Mouse (Mus musculus) thymus, adult 2 months (tissue): ENCODE results near the gene Lhx3. TPM values are rescaled to one million over a fixed set of nuclear protein-coding genes. Genes with fewer than 3 reads are reported as not detected.
A peak's percentile ranks its signal among the peaks of the same experiment; 100 is the strongest.

Source experiments
- DNase-seq: peaks from one replicate; pipeline ENCODE4 v3.0.0; 2021
- H3K27ac ChIP-seq: fragments of 200-500 bp; 2 replicates; pipeline ENCODE4 v1.5.1; 2012; ENCODE audit warnings: low read length, control low read depth; ENCODE audit not compliant: control insufficient read depth, insufficient read depth
- H3K27me3 ChIP-seq: fragments of 200-500 bp; 2 replicates; pipeline ENCODE4 v1.6.1; 2012; ENCODE audit warnings: mild to moderate bottlenecking, low read length, moderate library complexity, mixed read lengths; ENCODE audit not compliant: control insufficient read depth, insufficient read depth
- H3K36me3 ChIP-seq: fragments of 200-500 bp; 2 replicates; pipeline ENCODE4 v1.6.1; 2012; ENCODE audit warnings: mild to moderate bottlenecking, low read length, moderate library complexity; ENCODE audit not compliant: control insufficient read depth, insufficient read depth
- H3K4me1 ChIP-seq: fragments of 200-500 bp; replicated peaks from 2 replicates; pipeline ENCODE4 v1.6.1; 2012; ENCODE audit warnings: low read length; ENCODE audit not compliant: control insufficient read depth, insufficient read depth
- H3K4me3 ChIP-seq: fragments of 200-500 bp; 2 replicates; pipeline ENCODE4 v1.5.1; 2012; ENCODE audit warnings: mild to moderate bottlenecking, low read length, control low read depth, moderate library complexity; ENCODE audit not compliant: control insufficient read depth, insufficient read depth
- CTCF ChIP-seq: fragments of 200-500 bp; IDR thresholded peaks from 2 replicates; pipeline ENCODE4 v1.5.1; 2012; ENCODE audit warnings: mild to moderate bottlenecking, control low read depth, low read length, moderate library complexity, borderline replicate concordance; ENCODE audit not compliant: control insufficient read depth, poor library complexity, insufficient read depth; ENCODE audit errors: extremely low read depth
- POLR2A ChIP-seq: fragments of 200-500 bp; IDR thresholded peaks from 2 replicates; pipeline ENCODE4 v1.6.1; 2012; ENCODE audit warnings: mild to moderate bottlenecking, low read length, control low read depth, moderate library complexity; ENCODE audit not compliant: control insufficient read depth, poor library complexity, insufficient read depth; ENCODE audit errors: extremely low read depth
- WGBS: fragments of 180-500 bp; shearing (Covaris S2); methylation state at CpG from one replicate; pipeline ENCODE4 v1.1.7; 2018; 5-methylcytosine and 5-hydroxymethylcytosine counted together
- polyA plus RNA-seq: library from polyadenylated mRNA; depleted of rRNA; stranded (reverse); fragments of >200 nt; gene quantifications from 2 replicates; pipeline ENCODE4 v1.2.3, GENCODE M21; 2012

Gene Lhx3
- polyA plus RNA-seq, 1 experiment, result 0.19 TPM

- WGBS, result 94% methylated on average over 1 of the region's 1 CpGs
- DNase-seq, result peak; percentile 38
- TF ChIP-seq POLR2A, result no peak
- 0 out of 2 replicates have a peak, but pooled peaks have one; percentile 14 for TF ChIP-seq CTCF
Measured at GRCm38 (mm10) chr2:26227788-26228187, 19.7 kb upstream of the Lhx3 start.

GRCm38 (mm10) chr2:26225242-26225641 lies 17.2 kb upstream of the Lhx3 start:
- WGBS, result 13% methylated on average over 4 of the region's 4 CpGs
- Histone ChIP-seq H3K36me3 (peaks cover 9% of the 10 kb centered on the region; the same call in 1 of the 2 replicates), H3K4me3 (no peak overlapping the region), H3K27me3 (no peaks in the 10 kb centered on the region), H3K27ac (no peak overlapping the region), H3K4me1 (peaks cover 12% of the 10 kb centered on the region)
- TF ChIP-seq POLR2A (no peak), CTCF (no peak)
- peak; percentile 35 for DNase-seq

More at GRCm38 (mm10) chr2:26227788-26228187, 19.7 kb upstream of the Lhx3 start:
- 0 out of 2 replicates have a peak, but pooled peaks cover 3% of the 10 kb centered on the region for H3K36me3 ChIP-seq
- no peaks in the 10 kb centered on the region for H3K27me3 ChIP-seq
- H3K27ac ChIP-seq, result no peak overlapping the region
- no peak overlapping the region for H3K4me3 ChIP-seq
- H3K4me1 ChIP-seq, result peaks cover 29% of the 10 kb centered on the region

- peaks cover 9% of the 10 kb centered on the region; the same call in 1 of the 2 replicates for H3K36me3 ChIP-seq
- 95% methylated on average over 3 of the region's 3 CpGs for WGBS
- TF ChIP-seq POLR2A (no peak), CTCF (no peak)
Measured at GRCm38 (mm10) chr2:26223961-26224360, 15.9 kb upstream of the Lhx3 start.

GRCm38 (mm10) chr2:26214526-26214925 lies 6.4 kb upstream of the Lhx3 start:
- peaks cover 33% of the 10 kb centered on the region for H3K36me3 ChIP-seq
- no peaks in the 10 kb centered on the region for H3K27me3 ChIP-seq
- H3K27ac ChIP-seq, result no peak overlapping the region
- no peak for DNase-seq
- 89% methylated on average over 3 of the region's 3 CpGs for WGBS
- no peaks in the 10 kb centered on the region for H3K4me1 ChIP-seq
- H3K4me3 ChIP-seq, result no peak overlapping the region
- TF ChIP-seq POLR2A (no peak), CTCF (no peak)

More at GRCm38 (mm10) chr2:26223961-26224360, 15.9 kb upstream of the Lhx3 start:
- no peaks in the 10 kb centered on the region for H3K27me3 ChIP-seq
- H3K4me1 ChIP-seq, result peaks cover 12% of the 10 kb centered on the region
- no peak overlapping the region for H3K4me3 ChIP-seq
- DNase-seq, result no peak
- H3K27ac ChIP-seq, result no peak overlapping the region

GRCm38 (mm10) chr2:26209566-26209965 lies 1.5 kb upstream of the Lhx3 start:
- Histone ChIP-seq H3K4me3 (no peak overlapping the region), H3K36me3 (peaks cover 30% of the 10 kb centered on the region), H3K27ac (no peak overlapping the region), H3K4me1 (no peaks in the 10 kb centered on the region), H3K27me3 (peaks cover 6% of the 10 kb centered on the region; the same call in 1 of the 2 replicates)
- WGBS, result 100% methylated on average over 3 of the region's 3 CpGs
- no peak for DNase-seq
- TF ChIP-seq CTCF (no peak), POLR2A (no peak)

GRCm38 (mm10) chr2:26207559-26207958 lies 530 bp downstream of the Lhx3 start:
- Histone ChIP-seq H3K36me3 (peaks cover 19% of the 10 kb centered on the region), H3K4me3 (no peak overlapping the region), H3K27ac (no peak overlapping the region), H3K4me1 (no peaks in the 10 kb centered on the region), H3K27me3 (peaks cover 11% of the 10 kb centered on the region; the same call in 1 of the 2 replicates)
- no peak for DNase-seq
- 25% methylated on average over 9 of the region's 9 CpGs for WGBS
- TF ChIP-seq POLR2A (no peak), CTCF (no peak)

GRCm38 (mm10) chr2:26205761-26206160 lies 2.3 kb downstream of the Lhx3 start:
- TF ChIP-seq POLR2A, result no peak
- H3K4me1 ChIP-seq, result no peaks in the 10 kb centered on the region
- DNase-seq, result no peak
- WGBS, result 19% methylated on average over 10 of the region's 10 CpGs
- H3K36me3 ChIP-seq, result peaks cover 6% of the 10 kb centered on the region
- H3K27ac ChIP-seq, result no peak overlapping the region
- H3K27me3 ChIP-seq, result peaks cover 17% of the 10 kb centered on the region; the same call in 1 of the 2 replicates
- H3K4me3 ChIP-seq, result no peak overlapping the region
